Mouse (Mus musculus) intestine, embryonic 16.5 days (tissue): ENCODE measurements around the gene Emsy. TPM values are rescaled to one million over a fixed set of nuclear protein-coding genes. Genes with fewer than 3 reads are reported as not detected.

Experiments used
- ATAC-seq: fragments of 200-750 bp; cut with Nextera tagmentation; 2 replicates; pipeline ENCODE4 v1.8.0; 2017; ENCODE audit warnings: moderate TSS enrichment, moderate library complexity
- H3K27ac ChIP-seq: fragments of 300-500 bp; sonication (generic); 2 replicates; pipeline ENCODE4 v1.5.1; 2014; ENCODE audit warnings: mild to moderate bottlenecking, low read length
- H3K27me3 ChIP-seq: fragments of 300-500 bp; sonication (generic); replicated peaks from 2 replicates; pipeline ENCODE4 v1.6.1; 2014; ENCODE audit warnings: low read length, control low read depth, mixed read lengths; ENCODE audit not compliant: control insufficient read depth, insufficient read depth
- H3K36me3 ChIP-seq: fragments of 300-500 bp; sonication (generic); 2 replicates; pipeline ENCODE4 v1.6.1; 2014; ENCODE audit warnings: low read length, control low read depth; ENCODE audit not compliant: control insufficient read depth, insufficient read depth
- H3K4me1 ChIP-seq: fragments of 300-500 bp; sonication (generic); 2 replicates; pipeline ENCODE4 v1.6.1; 2014; ENCODE audit warnings: low read length, control low read depth, mixed read lengths; ENCODE audit not compliant: control insufficient read depth, insufficient read depth
- H3K4me2 ChIP-seq: fragments of 300-500 bp; sonication (generic); 2 replicates; pipeline ENCODE4 v1.6.1; 2014; ENCODE audit warnings: low read depth, low read length, control low read depth
- H3K4me3 ChIP-seq: fragments of 300-500 bp; sonication (generic); 2 replicates; pipeline ENCODE4 v1.5.1; 2014; ENCODE audit warnings: mild to moderate bottlenecking, low read length
- H3K9ac ChIP-seq: fragments of 300-500 bp; sonication (generic); 2 replicates; pipeline ENCODE4 v1.6.1; 2014; ENCODE audit warnings: low read depth, low read length
- H3K9me3 ChIP-seq: fragments of 300-500 bp; sonication (generic); 2 replicates; pipeline ENCODE4 v1.6.1; 2016; ENCODE audit warnings: low read length, control low read depth; ENCODE audit not compliant: control insufficient read depth
- WGBS: fragments of 180-500 bp; shearing (Covaris S2); extraction: QIAGEN DNeasy Blood & Tissue Kit; methylation state at CpG from one replicate; pipeline ENCODE4 v1.1.7; 2014; 5-methylcytosine and 5-hydroxymethylcytosine counted together
- polyA plus RNA-seq: library from polyadenylated mRNA; unstranded; fragments of >200 nt; fragmentation: Nextera tagmentation; extraction: Ambion mirVana; gene quantifications from 2 replicates; pipeline ENCODE4 v1.2.1, GENCODE M21; 2015

The Emsy gene
- polyA plus RNA-seq, 1 experiment from 2014 or later: 16.3 TPM

DNA sequence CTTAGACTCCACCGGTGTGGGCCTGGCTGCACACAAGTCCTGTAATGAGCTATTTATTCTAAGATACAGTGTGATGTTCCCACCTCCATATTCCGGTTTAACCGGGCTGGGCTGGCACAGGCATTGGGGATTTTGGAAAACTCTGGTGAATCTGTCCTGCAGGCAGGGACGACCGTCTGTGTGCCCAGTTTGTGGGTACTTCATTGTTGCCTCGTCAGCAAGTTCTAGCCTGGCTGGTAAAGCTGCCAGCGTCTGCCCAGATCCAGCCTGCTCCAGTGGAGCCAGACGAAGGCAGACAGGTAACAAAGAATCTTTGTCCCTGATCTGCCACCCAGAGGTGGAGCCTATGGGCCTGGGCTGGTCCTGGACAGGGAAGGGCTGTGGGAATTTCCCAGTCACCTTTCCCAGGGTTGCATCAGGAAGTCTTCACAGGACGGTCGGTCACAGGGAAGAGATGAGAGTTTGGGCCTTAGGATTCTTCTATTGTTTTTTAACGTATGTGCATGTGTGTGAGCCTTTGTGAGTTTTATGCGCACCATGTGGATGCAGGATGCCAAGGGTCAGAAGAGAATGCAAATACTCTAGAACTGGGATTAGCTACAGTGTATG, 94.9 kb downstream of the Emsy start:
- no peak; the same call in 1 of the 2 replicates for ATAC-seq
- no peaks in the 10 kb centered on the region for H3K36me3 ChIP-seq
- no peaks in the 10 kb centered on the region for H3K9me3 ChIP-seq
- 72% methylated on average over 12 of the region's 12 CpGs for WGBS
- no peaks in the 10 kb centered on the region for H3K27me3 ChIP-seq
- H3K27ac ChIP-seq: no peak overlapping the region
- no peaks in the 10 kb centered on the region for H3K4me1 ChIP-seq
- no peak overlapping the region for H3K4me3 ChIP-seq
- H3K4me2 ChIP-seq: no peak overlapping the region
- H3K9ac ChIP-seq: no peak overlapping the region

DNA sequence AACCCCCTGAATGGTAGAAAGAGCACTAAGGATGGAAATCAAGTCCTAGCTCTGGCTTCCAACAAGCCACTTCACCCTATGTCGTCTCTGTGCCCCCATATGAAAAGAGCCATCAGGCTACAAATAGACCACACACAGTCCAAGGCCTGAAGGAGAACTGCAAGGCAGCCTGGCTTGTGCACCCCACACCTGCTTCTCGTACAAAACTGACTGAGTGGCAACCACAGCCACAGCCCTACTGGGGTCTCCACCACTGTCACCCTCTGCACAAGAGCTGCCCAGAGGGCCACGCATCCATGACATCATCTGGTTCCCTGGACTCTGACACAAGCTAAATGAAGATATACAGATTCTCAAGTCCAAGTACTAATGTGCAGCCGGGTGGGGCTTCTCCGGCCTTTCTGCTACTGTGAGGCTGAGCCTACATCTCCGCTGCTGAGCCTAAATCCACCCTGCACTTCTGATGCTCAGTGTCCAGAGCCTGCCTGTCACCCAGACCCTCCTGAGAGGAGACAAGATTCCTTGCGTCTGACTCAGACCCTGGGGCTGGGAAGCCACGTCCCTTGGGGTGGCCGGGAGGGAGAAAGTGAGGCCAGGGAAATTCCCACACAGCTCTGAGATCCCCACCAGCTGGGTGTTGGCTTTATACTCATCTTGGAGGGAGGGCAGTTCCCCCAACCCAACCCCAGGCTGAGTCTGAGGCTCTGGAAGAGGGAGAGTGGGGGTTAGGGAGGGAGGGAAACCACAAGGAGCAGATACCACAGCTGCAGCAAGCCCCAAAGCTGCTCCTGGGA, 98.3 kb downstream of the Emsy start:
- peak; percentile 76 for ATAC-seq
- Histone ChIP-seq H3K36me3 (no peaks in the 10 kb centered on the region), H3K9ac (no peak overlapping the region), H3K4me1 (no peaks in the 10 kb centered on the region), H3K4me3 (no peak overlapping the region), H3K27me3 (no peaks in the 10 kb centered on the region), H3K9me3 (no peaks in the 10 kb centered on the region), H3K4me2 (no peak overlapping the region), H3K27ac (peak overlapping the region; percentile 40; the same call in 1 of the 2 replicates)
- WGBS: 55% methylated on average over 9 of the region's 9 CpGs

DNA sequence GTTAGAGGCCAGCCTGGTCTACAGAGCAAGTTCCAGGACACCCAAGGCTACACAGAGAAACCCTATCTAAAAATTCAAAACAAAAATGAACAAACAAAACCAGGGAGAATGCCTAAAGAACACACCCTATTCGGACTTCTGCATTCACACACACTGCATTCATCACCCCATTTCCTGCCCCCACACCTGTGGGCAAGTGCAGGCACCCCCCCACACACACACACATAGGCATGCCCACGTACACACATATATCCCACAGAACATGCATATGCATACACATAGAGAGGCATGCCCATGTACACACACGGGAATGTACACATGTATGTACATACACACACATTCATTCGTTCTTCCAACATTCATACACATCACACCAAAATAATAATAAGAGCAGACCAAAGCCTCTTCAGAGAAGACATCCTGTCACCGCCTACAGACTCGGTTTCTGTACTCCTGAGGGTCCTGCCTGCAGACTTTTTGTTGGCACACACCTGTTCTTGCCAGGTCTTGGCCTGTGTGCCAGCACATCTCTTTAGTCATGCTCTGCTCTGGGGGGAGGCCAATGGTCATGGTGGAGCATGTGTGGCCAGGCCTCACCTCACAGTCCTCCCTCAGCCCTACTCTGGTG, 99.7 kb downstream of the Emsy start:
- ATAC-seq: no peak
- WGBS: 86% methylated on average over 6 of the region's 6 CpGs
- no peaks in the 10 kb centered on the region for H3K27me3 ChIP-seq
- no peak overlapping the region for H3K27ac ChIP-seq
- no peak overlapping the region for H3K4me2 ChIP-seq
- H3K9ac ChIP-seq: no peak overlapping the region
- no peak overlapping the region for H3K4me3 ChIP-seq
- no peaks in the 10 kb centered on the region for H3K9me3 ChIP-seq
- no peaks in the 10 kb centered on the region for H3K4me1 ChIP-seq
- H3K36me3 ChIP-seq: no peaks in the 10 kb centered on the region

DNA sequence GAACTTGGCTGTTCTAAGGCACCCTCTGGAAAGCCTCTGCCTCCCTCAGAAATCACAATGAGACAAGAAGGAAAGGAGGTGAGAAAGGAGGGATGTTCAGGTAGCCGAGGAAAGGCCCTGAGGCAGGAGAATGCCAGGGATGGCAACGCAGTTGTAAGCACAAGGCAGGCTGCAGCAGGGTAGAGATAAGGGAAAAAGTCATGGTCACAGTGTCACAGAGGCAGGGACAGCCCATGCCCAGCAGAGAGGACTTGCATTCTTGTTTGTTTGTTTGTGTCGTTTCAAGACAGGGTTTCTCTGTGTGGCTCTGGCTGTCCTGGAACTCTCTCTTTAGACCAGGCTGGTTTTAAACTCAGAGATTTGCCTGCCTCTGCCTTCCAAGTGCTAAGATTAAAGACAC, 105.5 kb downstream of the Emsy start:
- Histone ChIP-seq H3K27me3 (no peaks in the 10 kb centered on the region), H3K36me3 (no peaks in the 10 kb centered on the region), H3K27ac (peak overlapping the region; percentile 51), H3K9me3 (no peaks in the 10 kb centered on the region), H3K4me1 (peaks cover 5% of the 10 kb centered on the region), H3K9ac (no peak overlapping the region), H3K4me3 (no peak overlapping the region), H3K4me2 (no peak overlapping the region)
- 48% methylated on average over 3 of the region's 3 CpGs for WGBS
- no peak for ATAC-seq

DNA sequence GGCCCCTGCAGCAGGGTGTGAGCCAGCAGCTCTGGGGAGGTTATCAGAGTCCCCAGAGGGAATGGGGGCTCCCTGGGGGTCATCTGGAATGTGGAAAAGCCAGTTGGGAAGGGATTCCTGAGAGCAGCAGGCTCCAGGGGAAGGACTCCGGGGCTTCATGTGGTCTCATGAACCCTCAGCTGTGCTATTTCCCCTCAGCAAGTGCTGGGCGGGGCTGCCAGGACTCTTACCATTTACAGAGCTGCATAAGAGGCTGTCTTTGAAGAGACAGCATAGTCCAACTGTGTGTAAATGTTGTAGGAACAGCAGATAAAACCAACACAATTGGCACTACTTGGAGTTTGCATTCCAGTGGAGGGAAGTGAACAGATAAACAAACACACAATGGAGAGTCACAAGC, 106.0 kb downstream of the Emsy start:
- ATAC-seq: peak; percentile 31; the same call in 1 of the 2 replicates

DNA sequence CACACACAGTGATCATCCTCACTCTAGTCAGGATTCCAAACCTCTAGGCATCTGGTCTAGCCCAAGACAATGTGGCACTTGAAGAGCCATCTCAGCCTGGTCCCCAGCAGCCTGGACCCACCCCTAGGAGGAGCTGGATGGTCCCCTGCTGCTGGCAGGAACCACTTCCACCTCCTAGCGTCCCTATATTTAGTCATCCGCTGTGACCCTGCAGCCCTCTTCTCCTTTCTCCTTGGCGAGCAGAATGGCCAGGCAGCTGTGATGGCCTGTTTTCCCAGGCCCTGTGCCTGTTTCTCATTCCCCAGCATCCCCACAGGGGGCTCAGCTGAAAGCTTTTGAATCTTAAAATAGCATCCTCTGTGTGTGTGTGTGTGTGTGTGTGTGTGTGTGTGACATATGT, 107.7 kb downstream of the Emsy start:
- Histone ChIP-seq H3K9me3 (no peaks in the 10 kb centered on the region), H3K27me3 (no peaks in the 10 kb centered on the region), H3K4me2 (no peak overlapping the region)

More for the DNA sequence above, 106.0 kb downstream of the Emsy start:
- peak overlapping the region; percentile 51 for H3K27ac ChIP-seq
- no peaks in the 10 kb centered on the region for H3K36me3 ChIP-seq
- no peaks in the 10 kb centered on the region for H3K27me3 ChIP-seq
- H3K4me3 ChIP-seq: no peak overlapping the region
- H3K9ac ChIP-seq: no peak overlapping the region
- WGBS: 27% methylated on average over 2 of the region's 2 CpGs
- H3K4me1 ChIP-seq: peaks cover 5% of the 10 kb centered on the region
- H3K9me3 ChIP-seq: no peaks in the 10 kb centered on the region
- no peak overlapping the region for H3K4me2 ChIP-seq

DNA sequence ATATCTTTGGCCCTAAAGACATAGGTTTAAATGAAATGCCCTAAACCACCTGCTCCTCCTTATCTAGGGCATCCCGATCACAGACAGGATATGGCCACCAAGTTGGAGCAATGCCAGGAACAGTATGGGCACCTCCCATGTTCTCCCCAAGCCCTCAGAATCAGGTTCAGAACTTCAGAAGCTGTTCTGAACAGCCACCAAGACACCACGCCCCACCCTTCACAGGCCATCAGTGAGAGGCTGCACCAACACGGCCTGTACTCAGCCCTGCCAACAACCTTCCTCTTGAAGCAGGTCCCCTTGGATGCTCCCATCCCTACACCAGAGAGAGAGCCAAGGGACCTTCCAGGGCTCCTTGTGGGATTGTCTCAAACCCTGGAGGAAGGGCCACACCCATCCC, 112.0 kb downstream of the Emsy start:
- H3K4me2 ChIP-seq: no peak overlapping the region
- H3K27ac ChIP-seq: no peak overlapping the region
- ATAC-seq: peak; percentile 29; the same call in 1 of the 2 replicates
- no peak overlapping the region for H3K4me3 ChIP-seq
- H3K27me3 ChIP-seq: no peaks in the 10 kb centered on the region
- no peak overlapping the region for H3K9ac ChIP-seq
- H3K36me3 ChIP-seq: no peaks in the 10 kb centered on the region
- no peaks in the 10 kb centered on the region for H3K9me3 ChIP-seq
- WGBS: 63% methylated on average over 3 of the region's 3 CpGs
- peaks cover 5% of the 10 kb centered on the region; the same call in 1 of the 2 replicates for H3K4me1 ChIP-seq

More for the DNA sequence above, 107.7 kb downstream of the Emsy start:
- ATAC-seq: 0 out of 2 replicates have a peak, but pooled peaks have one; percentile 21
- Histone ChIP-seq H3K9ac (no peak overlapping the region), H3K4me3 (no peak overlapping the region), H3K4me1 (peaks cover 5% of the 10 kb centered on the region), H3K36me3 (no peaks in the 10 kb centered on the region), H3K27ac (no peak overlapping the region)
- 59% methylated on average over 3 of the region's 3 CpGs for WGBS

DNA sequence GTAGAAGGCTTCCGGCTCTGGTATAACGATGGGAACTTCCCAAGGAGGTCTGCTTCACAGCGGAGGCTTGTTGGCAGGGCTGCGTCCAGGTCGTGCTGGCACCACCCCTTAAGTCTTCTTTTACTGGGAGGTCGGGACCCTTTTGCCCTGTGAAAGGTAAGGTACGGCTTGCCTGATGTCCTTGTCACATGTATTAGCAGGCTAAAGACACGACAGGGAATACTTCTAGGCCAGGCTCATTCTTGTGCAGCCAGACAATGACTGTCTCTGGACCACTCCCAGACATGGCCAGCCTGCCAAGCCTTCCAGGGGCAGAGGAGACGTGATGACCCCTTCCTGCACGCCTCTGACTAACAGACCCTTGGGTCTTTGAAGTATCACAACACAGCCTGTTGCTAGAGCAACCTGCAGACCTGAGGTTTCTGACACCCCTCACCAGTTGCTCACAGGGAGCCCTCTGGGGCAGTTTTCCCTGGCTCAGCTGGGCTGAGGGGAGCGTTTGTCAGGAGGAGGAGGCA, 112.7 kb downstream of the Emsy start:
- Histone ChIP-seq H3K9ac (0 out of 2 replicates have a peak overlapping the region, but pooled peaks have one; percentile 16), H3K36me3 (no peaks in the 10 kb centered on the region), H3K27me3 (no peaks in the 10 kb centered on the region), H3K27ac (no peak overlapping the region), H3K4me1 (peaks cover 5% of the 10 kb centered on the region; the same call in 1 of the 2 replicates), H3K4me2 (no peak overlapping the region), H3K4me3 (no peak overlapping the region), H3K9me3 (no peaks in the 10 kb centered on the region)
- 69% methylated on average over 11 of the region's 11 CpGs for WGBS
- ATAC-seq: no peak

DNA sequence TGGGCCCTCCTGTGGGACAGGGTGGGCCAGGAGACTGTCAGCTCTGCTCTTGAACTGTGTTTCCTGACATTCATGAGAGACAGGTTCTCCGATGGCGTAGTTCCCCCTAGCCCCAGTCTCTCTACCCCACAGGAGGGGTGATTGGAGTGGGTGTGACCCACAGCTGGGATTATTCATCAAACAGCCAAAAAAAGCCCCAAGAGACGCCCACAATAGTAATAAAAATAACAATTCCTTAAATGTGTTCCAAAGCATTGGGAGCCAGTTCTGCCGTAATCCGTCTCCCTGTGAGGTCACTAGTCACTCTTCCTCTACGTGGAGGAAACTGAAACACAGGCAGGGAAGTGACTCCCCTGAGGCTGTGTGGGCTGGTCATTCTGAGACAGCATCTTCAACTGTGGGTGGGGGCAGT, 113.8 kb downstream of the Emsy start:
- Histone ChIP-seq H3K36me3 (no peaks in the 10 kb centered on the region), H3K4me2 (no peak overlapping the region), H3K27me3 (no peaks in the 10 kb centered on the region), H3K9ac (no peak overlapping the region), H3K9me3 (no peaks in the 10 kb centered on the region), H3K4me1 (peaks cover 11% of the 10 kb centered on the region), H3K27ac (no peak overlapping the region), H3K4me3 (no peak overlapping the region)
- 63% methylated on average over 6 of the region's 6 CpGs for WGBS
- ATAC-seq: no peak
